In the genomic region with DNA sequence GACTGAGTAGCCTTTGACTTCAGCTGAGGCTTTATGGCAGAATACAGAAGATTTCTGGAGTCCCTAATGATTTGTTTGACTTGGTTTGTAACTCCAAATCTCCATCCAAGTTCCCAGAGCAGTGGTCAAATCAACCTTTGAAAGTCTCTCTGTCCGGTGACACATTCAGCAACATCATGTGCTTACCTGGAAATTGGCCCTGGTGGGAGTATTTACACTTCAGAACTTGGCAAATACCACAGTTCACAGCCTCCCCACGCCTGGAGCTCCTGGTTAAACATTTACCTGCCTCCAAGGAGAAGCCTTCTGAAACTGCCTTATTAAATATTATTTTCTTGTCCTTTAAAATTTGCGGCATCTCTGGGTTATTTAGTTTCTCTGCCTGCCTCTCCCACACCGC, we compare ENCODE assay signal across 17 mouse cellular contexts. TPM values are rescaled to one million over a fixed set of nuclear protein-coding genes. Genes with fewer than 3 reads are reported as not detected.
DNase-seq lines count a peak whose midpoint lies in the region; ATAC-seq and TF ChIP-seq lines count a peak whose summit lies in the region.
"Had no signal": no experiment of that assay in that cellular context is flagged by ENCODE, and none has a peak within 500 bp of the region (broad histone marks: within the 10 kb centered on the region; RNA-seq: fewer than 3 reads in every experiment).

No protein-coding gene starts in this region.

- TF ChIP-seq EP300 in liver, embryonic 14.5 days (IDR thresholded peaks at IDR 0.05; ENCODE audit: low read depth) = no peak

- WGBS in intestine, embryonic 15.5 days = 62% methylated on average over 4 of the region's 4 CpGs
- 63% methylated on average over 4 of the region's 4 CpGs for WGBS in kidney, postnatal 0 days
- 62% methylated on average over 4 of the region's 4 CpGs for WGBS in liver, embryonic 14.5 days (ENCODE audit: insufficient replicate concordance)

- 0 out of 2 replicates have a peak overlapping the region, but pooled peaks have one; percentile 25 for H3K4me2 ChIP-seq in intestine, embryonic 15.5 days (replicated peaks)
- no peak overlapping the region for H3K4me2 ChIP-seq in kidney, postnatal 0 days (ENCODE audit: low read length)
- no peak overlapping the region for H3K4me2 ChIP-seq in liver, embryonic 14.5 days (ENCODE audit: low read depth)
- H3K4me2 ChIP-seq: embryonic facial prominence, embryonic 12.5 days; neural tube, embryonic 13.5 days had no signal

- DNase-seq in kidney, postnatal 0 days (ENCODE audit: low spot score) = peak; percentile 23
- peak; percentile 19 to 28 (median 19) for DNase-seq in liver, embryonic 14.5 days (ENCODE audit: low read depth in 3 of 3, low spot score in 3 of 3)
- peak; percentile 67 for DNase-seq in lung, postnatal 36 days
- DNase-seq in Muller cell, postnatal 12 days (ENCODE audit: inconsistent ontology term) = no peak
- DNase-seq in layer of hippocampus, adult 18-20 months (ENCODE audit: low spot score in 2 of 2) = no peak
- no peak for DNase-seq in thymus, postnatal 25 days
- DNase-seq: adrenal gland, adult 2 months; cerebellum, postnatal 14 days; heart, postnatal 36 days; midbrain, embryonic 14.5 days; thymus, adult 2 months had no signal

- H3K9ac ChIP-seq in intestine, embryonic 15.5 days = no peak overlapping the region
- no peak overlapping the region for H3K9ac ChIP-seq in kidney, postnatal 0 days (ENCODE audit: low read depth, low read length)
- no peak overlapping the region for H3K9ac ChIP-seq in liver, embryonic 14.5 days (replicated peaks)
- H3K9ac ChIP-seq: embryonic facial prominence, embryonic 12.5 days; neural tube, embryonic 13.5 days had no signal

- H3K4me1 ChIP-seq in intestine, embryonic 15.5 days (replicated peaks) = no peaks in the 10 kb centered on the region; the same call in 1 of the 2 replicates
- H3K4me1 ChIP-seq in kidney, postnatal 0 days (replicated peaks; ENCODE audit: insufficient read depth, low read length) = no peaks in the 10 kb centered on the region
- H3K4me1 ChIP-seq in liver, embryonic 14.5 days (replicated peaks; ENCODE audit: control insufficient read depth in 2 of 2, insufficient read depth in 2 of 2, low read length in 1 of 2) = peaks cover 0 to 7% of the 10 kb centered on the region in 2 experiments; a peak in 1 of 4 replicates

- H3K27me3 ChIP-seq in intestine, embryonic 15.5 days (replicated peaks) = no peaks in the 10 kb centered on the region
- no peaks in the 10 kb centered on the region for H3K27me3 ChIP-seq in kidney, postnatal 0 days (ENCODE audit: insufficient read depth, low read length)
- no peaks in the 10 kb centered on the region for H3K27me3 ChIP-seq in liver, embryonic 14.5 days (ENCODE audit: control insufficient read depth, insufficient read depth, low read length)
- H3K27me3 ChIP-seq: CH12.LX; embryonic facial prominence, embryonic 12.5 days; neural tube, embryonic 13.5 days; Patski had no signal

- H3K4me3 ChIP-seq in intestine, embryonic 15.5 days (replicated peaks) = no peak overlapping the region
- no peak overlapping the region for H3K4me3 ChIP-seq in kidney, postnatal 0 days (replicated peaks; ENCODE audit: low read depth, low read length)
- no peak overlapping the region for H3K4me3 ChIP-seq in liver, embryonic 14.5 days (ENCODE audit: insufficient read depth in 1 of 2, low read depth in 2 of 2, low read length in 2 of 2)
- H3K4me3 ChIP-seq: embryonic facial prominence, embryonic 12.5 days; neural tube, embryonic 13.5 days had no signal

- no peaks in the 10 kb centered on the region for H3K9me3 ChIP-seq in intestine, embryonic 15.5 days
- H3K9me3 ChIP-seq in kidney, postnatal 0 days (replicated peaks; ENCODE audit: low read length) = no peaks in the 10 kb centered on the region
- H3K9me3 ChIP-seq in liver, embryonic 14.5 days (ENCODE audit: control insufficient read depth, low read length) = no peaks in the 10 kb centered on the region
- H3K9me3 ChIP-seq: embryonic facial prominence, embryonic 12.5 days had no signal

- peak; percentile 86 for ATAC-seq in intestine, embryonic 15.5 days
- ATAC-seq in kidney, postnatal 0 days (replicated peaks; ENCODE audit: low FRiP score, low read depth) = no peak
- no peak for ATAC-seq in liver, embryonic 14.5 days (ENCODE audit: insufficient read depth)
- ATAC-seq: inflammation-experienced regulatory T-cells, adult 6 months; Patski had no signal

- no peaks in the 10 kb centered on the region for H3K36me3 ChIP-seq in intestine, embryonic 15.5 days
- no peaks in the 10 kb centered on the region for H3K36me3 ChIP-seq in kidney, postnatal 0 days (ENCODE audit: insufficient read depth, low read length)
- H3K36me3 ChIP-seq in liver, embryonic 14.5 days (replicated peaks; ENCODE audit: control insufficient read depth, insufficient read depth, low read depth) = no peaks in the 10 kb centered on the region
- H3K36me3 ChIP-seq: embryonic facial prominence, embryonic 12.5 days; neural tube, embryonic 13.5 days had no signal

- no peak for TF ChIP-seq CTCF in kidney, postnatal 0 days (IDR thresholded peaks at IDR 0.05; ENCODE audit: low read depth)
- TF ChIP-seq CTCF in liver, embryonic 14.5 days (IDR thresholded peaks at IDR 0.05; ENCODE audit: low read depth) = no peak

- no peak overlapping the region for H3K27ac ChIP-seq in intestine, embryonic 15.5 days
- H3K27ac ChIP-seq in kidney, postnatal 0 days = no peak overlapping the region
- no peak overlapping the region for H3K27ac ChIP-seq in liver, embryonic 14.5 days
- H3K27ac ChIP-seq: embryonic facial prominence, embryonic 12.5 days; neural tube, embryonic 13.5 days had no signal

RNA-seq across cellular contexts. Expression of gene Commd9, which starts 37.1 kb away (rescaled TPM):
- polyA plus RNA-seq in intestine, embryonic 15.5 days (2015; fragmentation: Nextera tagmentation; extraction: Ambion mirVana) = 65.5 and 68.2 TPM in 2 replicates
- polyA plus RNA-seq in kidney, postnatal 0 days (2015; fragmentation: Nextera tagmentation; extraction: Ambion mirVana) = 73.1 and 74.3 TPM in 2 replicates
- polyA plus RNA-seq in liver, embryonic 14.5 days (2012; rRNA removed) = 16.0 and 29.7 TPM in 2 replicates
- polyA plus RNA-seq in liver, embryonic 14.5 days (2014; fragmentation: Nextera tagmentation; extraction: Ambion mirVana) = 19.8 and 23.5 TPM in 2 replicates
- total RNA-seq in layer of hippocampus, adult 18-20 months (2021) = 10 to 100 TPM; 34.6 to 39.3 TPM

RNA-seq across cellular contexts. Expression of gene Prr5l, which starts 40.4 kb away (rescaled TPM):
- 16.5 and 16.9 TPM in 2 replicates for polyA plus RNA-seq in intestine, embryonic 15.5 days (2015; fragmentation: Nextera tagmentation; extraction: Ambion mirVana)
- 38.1 and 48.5 TPM in 2 replicates for polyA plus RNA-seq in kidney, postnatal 0 days (2015; fragmentation: Nextera tagmentation; extraction: Ambion mirVana)
- 1.4 and 1.7 TPM in 2 replicates for polyA plus RNA-seq in liver, embryonic 14.5 days (2012; rRNA removed)
- 1.7 and 3.9 TPM in 2 replicates for polyA plus RNA-seq in liver, embryonic 14.5 days (2014; fragmentation: Nextera tagmentation; extraction: Ambion mirVana)
- total RNA-seq in layer of hippocampus, adult 18-20 months (2021) = 1 to 10 TPM; 8.3 to 9.8 TPM

Comparison
In these comparisons a context has a peak if more than half of its experiments do, and no peak if none do; other contexts are left out.
1. DNase-seq: peak in kidney, postnatal 0 days (single experiment), liver, embryonic 14.5 days (3 of 3) and lung, postnatal 36 days (single experiment); none in Muller cell, postnatal 12 days (single experiment), layer of hippocampus, adult 18-20 months (0 of 2) and thymus, postnatal 25 days (single experiment).